Comparison of ENCODE assay signal across 23 mouse cellular contexts in genomic region chr12:17411797-17412526, GRCm38 (mm10).
DNase-seq lines count a peak whose midpoint lies in the region; ATAC-seq and TF ChIP-seq lines count a peak whose summit lies in the region.
"Had no signal": no experiment of that assay in that cellular context is flagged by ENCODE, and none has a peak within 500 bp of the region (broad histone marks: within the 10 kb centered on the region; RNA-seq: fewer than 3 reads in every experiment).

No protein-coding gene starts in this region.

- H3K4me3 ChIP-seq in thymus, adult 2 months (ENCODE audit: control insufficient read depth, insufficient read depth, low read length): no peak overlapping the region
- H3K4me3 ChIP-seq: embryonic facial prominence, embryonic 15.5 days; forebrain, embryonic 10.5 days; hindbrain, embryonic 12.5 days; liver, embryonic 13.5 days; midbrain, embryonic 13.5 days; myocyte; stomach, embryonic 15.5 days had no signal

- no peak for TF ChIP-seq POLR2A in thymus, adult 2 months (IDR thresholded peaks at IDR 0.05; ENCODE audit: control insufficient read depth, extremely low read depth, insufficient read depth, low read length, poor library complexity)

- H3K27me3 ChIP-seq in thymus, adult 2 months (ENCODE audit: control insufficient read depth, insufficient read depth, low read length): no peaks in the 10 kb centered on the region
- no peaks in the 10 kb centered on the region for H3K27me3 ChIP-seq in splenic B cell, adult 2 months (ENCODE audit: control insufficient read depth, insufficient read depth, low read length, poor library complexity, severe bottlenecking)
- H3K27me3 ChIP-seq: embryonic facial prominence, embryonic 15.5 days; hindbrain, embryonic 12.5 days; liver, embryonic 13.5 days; midbrain, embryonic 13.5 days; stomach, embryonic 15.5 days had no signal

- peak; percentile 14 for DNase-seq in adrenal gland, postnatal 14 days
- DNase-seq in adrenal gland, postnatal 36 days: no peak
- DNase-seq in thymus, adult 2 months: peak; percentile 5
- DNase-seq in thymus, postnatal 0 days (ENCODE audit: low spot score): no peak
- DNase-seq in splenic B cell, adult 2 months (ENCODE audit: low read depth, low spot score): peak; percentile 78
- no peak for DNase-seq in cerebellum, adult 9-11 months
- DNase-seq in heart, adult 8-10 months (ENCODE audit: low spot score): no peak
- DNase-seq: cerebellum, postnatal 10 days; embryo, embryonic 11 days; gastrocnemius, postnatal 36 days; kidney, adult 9 months; liver, embryonic 13.5 days; lung, postnatal 14 days; retina, postnatal 1 day; right cerebral cortex, postnatal 4 days; thymus, postnatal 14 days had no signal

- WGBS in thymus, adult 2 months: 44% methylated on average over 12 of the region's 12 CpGs

- no peaks in the 10 kb centered on the region for H3K4me1 ChIP-seq in thymus, adult 2 months (replicated peaks; ENCODE audit: control insufficient read depth, insufficient read depth, low read length)
- H3K4me1 ChIP-seq: embryonic facial prominence, embryonic 15.5 days; forebrain, embryonic 10.5 days; hindbrain, embryonic 12.5 days; liver, embryonic 13.5 days; midbrain, embryonic 13.5 days; stomach, embryonic 15.5 days had no signal

- TF ChIP-seq CTCF in thymus, adult 2 months (IDR thresholded peaks at IDR 0.05; ENCODE audit: borderline replicate concordance, control insufficient read depth, extremely low read depth, insufficient read depth, low read length, poor library complexity): no peak

- peaks cover 4% of the 10 kb centered on the region; the same call in 1 of the 2 replicates for H3K36me3 ChIP-seq in thymus, adult 2 months (ENCODE audit: control insufficient read depth, insufficient read depth, low read length)
- H3K36me3 ChIP-seq in splenic B cell, adult 2 months (ENCODE audit: control insufficient read depth, insufficient read depth, low read length, poor library complexity, severe bottlenecking): peaks cover 7% of the 10 kb centered on the region

- no peak overlapping the region for H3K27ac ChIP-seq in thymus, adult 2 months (ENCODE audit: control insufficient read depth, insufficient read depth, low read length)
- H3K27ac ChIP-seq: embryonic facial prominence, embryonic 15.5 days; forebrain, embryonic 10.5 days; hindbrain, embryonic 12.5 days; liver, embryonic 13.5 days; midbrain, embryonic 13.5 days; stomach, embryonic 15.5 days had no signal

- ATAC-seq in megakaryocyte progenitor cell, adult 5-6 weeks (replicated peaks; ENCODE audit: poor library complexity): peak; percentile 81
- ATAC-seq: midbrain, embryonic 13.5 days had no signal

Comparison
In these comparisons a context has a peak if more than half of its experiments do, and no peak if none do; other contexts are left out.
1. DNase-seq: peak in adrenal gland, postnatal 14 days (single experiment), thymus, adult 2 months (single experiment) and splenic B cell, adult 2 months (single experiment); none in adrenal gland, postnatal 36 days (0 of 2), thymus, postnatal 0 days (single experiment), cerebellum, adult 9-11 months (single experiment) and heart, adult 8-10 months (single experiment).